Mouse (Mus musculus): Measurements from ENCODE around the gene Mcm8. TPM values are rescaled to one million over a fixed set of nuclear protein-coding genes. Genes with fewer than 3 reads are reported as not detected.

Gene Mcm8
- polyA plus RNA-seq, 1 experiment from 2014 or later = 10.5 TPM

DNA sequence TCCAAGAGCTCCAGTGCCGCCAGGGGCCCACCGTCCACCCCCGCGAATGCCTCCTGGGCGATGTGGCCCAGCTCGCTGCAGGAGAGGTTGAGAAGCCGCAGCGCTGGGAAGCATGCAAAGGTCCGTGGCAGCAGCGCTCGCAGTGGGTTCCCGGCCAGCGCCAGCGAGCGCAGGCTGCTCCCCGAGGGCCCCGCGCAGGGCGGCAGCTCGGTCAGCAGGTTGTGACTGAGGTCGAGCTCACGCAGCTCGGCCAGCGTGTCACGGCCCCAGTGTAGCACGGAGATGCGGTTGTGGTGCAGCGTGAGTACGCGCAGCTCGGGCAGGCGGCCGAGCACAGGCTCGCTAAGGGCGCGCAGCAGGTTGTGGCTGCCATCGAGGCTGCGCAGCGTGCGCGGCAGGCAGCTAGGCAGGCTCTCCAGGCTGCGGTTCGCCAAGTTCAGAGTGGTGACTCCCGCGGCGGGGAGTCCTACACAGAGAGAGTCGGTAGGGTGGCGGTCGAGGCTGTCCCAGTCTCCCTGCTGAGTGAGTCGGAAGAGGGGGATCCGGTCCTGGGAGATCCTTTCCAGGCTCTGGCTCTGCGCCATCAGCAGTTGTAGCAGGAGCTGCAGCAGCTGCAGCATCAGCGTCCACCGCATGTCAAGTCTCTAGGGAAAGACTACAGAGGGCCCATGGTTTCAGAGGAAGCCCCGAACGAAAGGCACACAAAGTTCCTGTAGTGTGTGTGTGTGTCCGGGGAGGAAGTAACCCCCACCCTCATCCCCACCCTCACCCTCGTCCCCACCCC, 63.5 kb downstream of the Mcm8 start:
- Histone ChIP-seq H3K36me3 (ENCODE audit: control insufficient read depth, insufficient read depth, low read length) (no peaks in the 10 kb centered on the region), H3K27me3 (replicated peaks; ENCODE audit: control insufficient read depth, insufficient read depth, low read length) (peaks cover 36% of the 10 kb centered on the region), H3K4me2 (ENCODE audit: low read depth, low read length) (peak overlapping the region; percentile 95), H3K9me3 (ENCODE audit: control insufficient read depth, low read length) (no peaks in the 10 kb centered on the region), H3K27ac (replicated peaks; ENCODE audit: low read depth, low read length) (no peak overlapping the region), H3K9ac (ENCODE audit: low read depth, low read length) (peak overlapping the region; percentile 43), H3K4me3 (ENCODE audit: low read depth, low read length) (peak overlapping the region; percentile 53), H3K4me1 (ENCODE audit: control insufficient read depth, insufficient read depth, low read length) (no peaks in the 10 kb centered on the region; the same call in 1 of the 2 replicates)
- DNase-seq (ENCODE audit: low spot score) = peak; percentile 73
- peak; percentile 82 for ATAC-seq (ENCODE audit: low read depth)
- 1% methylated on average over 21 of the region's 58 CpGs for WGBS

DNA sequence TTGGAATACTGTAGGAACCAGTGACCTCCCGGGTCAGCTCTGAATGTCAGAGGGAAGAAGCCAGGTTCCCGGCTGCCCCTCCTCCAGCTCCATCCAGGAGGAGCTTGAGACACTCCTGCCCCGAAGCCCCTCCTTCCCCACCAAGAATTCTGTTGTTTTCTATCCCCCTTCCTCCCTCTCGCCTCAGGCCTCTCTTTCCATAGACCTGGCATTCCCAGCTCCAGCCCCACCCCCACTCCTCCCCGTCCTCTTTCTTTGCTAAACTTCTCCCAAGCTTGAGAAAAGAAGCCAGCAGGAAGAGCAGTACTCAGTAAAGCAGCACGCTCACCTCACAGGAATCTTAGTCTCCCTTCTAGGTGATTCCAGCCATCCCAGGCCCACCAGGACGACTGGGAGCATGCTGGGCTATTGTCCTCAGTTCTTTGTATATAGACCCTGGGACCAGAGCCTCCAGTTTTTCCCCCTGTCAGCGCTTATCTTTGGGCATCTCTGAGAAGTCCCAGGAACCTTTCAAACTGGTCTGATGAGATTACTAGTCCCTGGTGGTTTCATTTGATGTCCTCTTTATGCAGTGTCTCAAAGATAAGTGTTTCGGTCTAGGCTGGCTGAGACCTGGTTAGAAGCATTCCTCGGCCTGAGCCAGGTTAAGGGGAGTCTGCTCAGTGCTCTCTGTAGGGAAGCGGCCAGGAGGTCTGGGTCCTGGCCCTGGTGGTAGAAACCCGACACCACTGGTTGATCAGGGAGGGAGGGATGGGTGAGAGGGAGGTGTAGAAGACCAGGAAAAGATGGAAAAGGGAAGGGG, 65.1 kb downstream of the Mcm8 start, which contains the start of gene Lrrn4:
Gene Lrrn4, minus strand, starts transcription at position 48 of the 802 bp plus-strand sequence.
- no peaks in the 10 kb centered on the region for H3K9me3 ChIP-seq (ENCODE audit: control insufficient read depth, low read length)
- peak within 1 kb of the TSS; percentile 95 for H3K4me2 ChIP-seq (ENCODE audit: low read depth, low read length)
- ATAC-seq (ENCODE audit: low read depth) (no peak), DNase-seq (ENCODE audit: low spot score) (no peak)
- H3K27me3 ChIP-seq (replicated peaks; ENCODE audit: control insufficient read depth, insufficient read depth, low read length) = peaks cover 36% of the 10 kb centered on the region
- H3K9ac ChIP-seq (ENCODE audit: low read depth, low read length) = peak within 1 kb of the TSS; percentile 43; the same call in 1 of the 2 replicates
- H3K4me3 ChIP-seq (ENCODE audit: low read depth, low read length) = peak within 1 kb of the TSS; percentile 53
- no peaks in the 10 kb centered on the region for H3K36me3 ChIP-seq (ENCODE audit: control insufficient read depth, insufficient read depth, low read length)
- no peak within 1 kb of the TSS for H3K27ac ChIP-seq (replicated peaks; ENCODE audit: low read depth, low read length)
- H3K4me1 ChIP-seq (ENCODE audit: control insufficient read depth, insufficient read depth, low read length) = no peaks in the 10 kb centered on the region; the same call in 1 of the 2 replicates
- WGBS = 7% methylated on average over 12 of the region's 12 CpGs

DNA sequence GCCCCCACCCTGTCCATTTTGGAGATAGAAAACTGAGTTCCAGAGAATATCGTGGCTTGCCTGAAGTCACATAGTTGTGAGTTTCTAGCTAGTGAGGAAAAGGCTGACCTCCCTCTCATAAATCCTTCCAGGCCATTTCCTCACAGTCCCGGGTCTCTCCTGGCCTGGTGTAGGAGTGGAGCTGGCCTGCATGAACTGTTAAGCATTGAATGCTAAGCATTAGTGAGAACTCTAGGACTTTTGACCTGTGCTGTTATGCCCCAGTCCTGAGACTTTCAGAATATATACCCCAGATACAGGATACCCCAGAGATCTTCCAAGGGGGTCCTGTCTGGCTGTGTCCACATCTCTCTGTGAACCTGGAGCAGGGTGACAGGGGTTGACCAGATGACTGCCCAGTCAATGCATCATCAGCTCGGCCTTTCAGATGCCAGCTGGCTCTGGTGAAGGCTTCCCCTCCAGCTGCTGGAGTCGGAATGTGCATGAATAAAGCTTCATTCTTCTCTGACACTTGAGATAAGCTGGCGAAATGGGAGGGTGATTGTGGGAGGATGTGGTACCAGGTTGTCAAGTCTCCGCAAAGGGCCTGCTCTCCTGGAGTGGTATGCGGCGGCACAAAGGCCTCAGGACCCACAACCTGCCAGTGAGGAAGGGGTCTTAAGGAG, 68.5 kb downstream of the Mcm8 start:
- no peak overlapping the region for H3K27ac ChIP-seq (replicated peaks; ENCODE audit: low read depth, low read length)
- H3K36me3 ChIP-seq (ENCODE audit: control insufficient read depth, insufficient read depth, low read length) = no peaks in the 10 kb centered on the region
- no peak overlapping the region for H3K9ac ChIP-seq (ENCODE audit: low read depth, low read length)
- H3K4me2 ChIP-seq (ENCODE audit: low read depth, low read length) = no peak overlapping the region
- DNase-seq (ENCODE audit: low spot score) (no peak), ATAC-seq (ENCODE audit: low read depth) (no peak)
- H3K4me3 ChIP-seq (ENCODE audit: low read depth, low read length) = no peak overlapping the region
- 67% methylated on average over 8 of the region's 8 CpGs for WGBS
- peaks cover 14% of the 10 kb centered on the region for H3K27me3 ChIP-seq (replicated peaks; ENCODE audit: control insufficient read depth, insufficient read depth, low read length)
- H3K9me3 ChIP-seq (ENCODE audit: control insufficient read depth, low read length) = no peaks in the 10 kb centered on the region
- no peaks in the 10 kb centered on the region; the same call in 1 of the 2 replicates for H3K4me1 ChIP-seq (ENCODE audit: control insufficient read depth, insufficient read depth, low read length)

DNA sequence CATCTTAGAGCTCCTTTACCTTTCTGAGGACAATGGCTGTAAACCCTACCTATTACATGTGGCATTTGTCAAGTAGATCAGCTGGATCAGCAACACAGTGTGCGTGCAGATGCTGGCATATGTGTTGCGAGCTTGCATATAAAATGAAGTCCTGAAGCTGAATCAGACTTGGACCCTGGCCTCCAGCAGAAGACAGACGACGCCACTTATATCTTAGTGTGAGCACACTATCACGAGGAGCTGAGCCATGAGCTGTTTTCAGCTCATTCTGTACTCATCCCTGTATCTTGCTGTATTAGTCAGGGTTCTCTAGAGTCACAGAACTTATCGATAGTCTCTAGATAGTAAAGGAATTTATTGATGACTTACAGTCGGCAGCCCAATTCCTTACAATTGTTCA, 69.4 kb downstream of the Mcm8 start:
- Histone ChIP-seq H3K4me1 (ENCODE audit: control insufficient read depth, insufficient read depth, low read length) (no peaks in the 10 kb centered on the region), H3K4me2 (ENCODE audit: low read depth, low read length) (no peak overlapping the region), H3K27me3 (replicated peaks; ENCODE audit: control insufficient read depth, insufficient read depth, low read length) (peaks cover 6% of the 10 kb centered on the region; the same call in 1 of the 2 replicates), H3K27ac (replicated peaks; ENCODE audit: low read depth, low read length) (no peak overlapping the region), H3K9me3 (ENCODE audit: control insufficient read depth, low read length) (no peaks in the 10 kb centered on the region), H3K36me3 (ENCODE audit: control insufficient read depth, insufficient read depth, low read length) (no peaks in the 10 kb centered on the region), H3K9ac (ENCODE audit: low read depth, low read length) (no peak overlapping the region), H3K4me3 (ENCODE audit: low read depth, low read length) (no peak overlapping the region)
- no peak for ATAC-seq (ENCODE audit: low read depth)
- 88% methylated on average over 7 of the region's 7 CpGs for WGBS
- DNase-seq (ENCODE audit: low spot score) = no peak

Other genes with a start within 250 kb of the Mcm8 start
- gene Gpcpd1, start 228.4 kb upstream of the Mcm8 start, polyA plus RNA-seq (2014; fragmentation: Nextera tagmentation; extraction: Ambion mirVana) = 40.4 and 49.0 TPM in 2 replicates
- 16.0 and 16.1 TPM in 2 replicates for gene Shld1, start 129.2 kb upstream of the Mcm8 start, polyA plus RNA-seq (2014; fragmentation: Nextera tagmentation; extraction: Ambion mirVana)
- 3.2 and 5.3 TPM in 2 replicates for gene Chgb, start 34.9 kb upstream of the Mcm8 start, polyA plus RNA-seq (2014; fragmentation: Nextera tagmentation; extraction: Ambion mirVana)
- gene Trmt6, start 86 bp upstream of the Mcm8 start, polyA plus RNA-seq (2014; fragmentation: Nextera tagmentation; extraction: Ambion mirVana) = 24.2 and 28.4 TPM in 2 replicates
- 20.5 and 26.7 TPM in 2 replicates for gene Crls1, start 30.5 kb downstream of the Mcm8 start, polyA plus RNA-seq (2014; fragmentation: Nextera tagmentation; extraction: Ambion mirVana)
- gene Lrrn4, start 64.8 kb downstream of the Mcm8 start, polyA plus RNA-seq (2014; fragmentation: Nextera tagmentation; extraction: Ambion mirVana) = 0.06 and 0.12 TPM in 2 replicates
- 7.2 and 8.9 TPM in 2 replicates for gene Fermt1, start 129.8 kb downstream of the Mcm8 start, polyA plus RNA-seq (2014; fragmentation: Nextera tagmentation; extraction: Ambion mirVana)

Measured in embryonic facial prominence, embryonic 14.5 days (tissue).